Mouse (Mus musculus) megakaryocyte, embryonic 14.5 days (primary cell): ENCODE results near the gene Arhgap24. TPM values are rescaled to one million over a fixed set of nuclear protein-coding genes. Genes with fewer than 3 reads are reported as not detected.

Source experiments
- H3K27me3 ChIP-seq: replicated peaks from 2 replicates; pipeline ENCODE3; 2012; ENCODE audit warnings: inconsistent platforms
- H3K36me3 ChIP-seq: replicated peaks from 2 replicates; pipeline ENCODE3; 2012; ENCODE audit warnings: low read length, inconsistent platforms, mixed read lengths
- H3K4me1 ChIP-seq: 2 replicates; pipeline ENCODE4 v1.6.1; 2012; ENCODE audit warnings: inconsistent platforms
- H3K4me3 ChIP-seq: replicated peaks from 2 replicates; pipeline ENCODE3; 2012; ENCODE audit warnings: moderate library complexity, mild to moderate bottlenecking, inconsistent platforms
- H3K9me3 ChIP-seq: 2 replicates; pipeline ENCODE4 v1.6.1; 2012; ENCODE audit warnings: inconsistent platforms
- FLI1 ChIP-seq: IDR thresholded peaks from 2 replicates; pipeline ENCODE4 v1.6.1; 2012; ENCODE audit warnings: low read length, inconsistent platforms, mixed read lengths
- GATA1 ChIP-seq: IDR thresholded peaks from 3 replicates; pipeline ENCODE4 v1.6.1; 2012; ENCODE audit warnings: mixed read lengths, low read length, inconsistent platforms, borderline replicate concordance
- polyA plus RNA-seq: library from polyadenylated mRNA; stranded (reverse); fragments of >175 nt; gene quantifications from 2 replicates; pipeline ENCODE4 v1.2.3, GENCODE M21; 2012; ENCODE audit warnings: low replicate concordance; ENCODE audit not compliant: insufficient read depth

Arhgap24 gene
- polyA plus RNA-seq, 1 experiment = 1.4 TPM

GRCm38 (mm10) chr5:102643820-102644219 is 162.6 kb downstream of the Arhgap24 start:
- Histone ChIP-seq H3K27me3 (no peaks in the 10 kb centered on the region), H3K9me3 (peaks cover 3% of the 10 kb centered on the region; the same call in 1 of the 2 replicates), H3K4me3 (no peak overlapping the region), H3K36me3 (no peaks in the 10 kb centered on the region), H3K4me1 (no peaks in the 10 kb centered on the region)
- TF ChIP-seq FLI1 = no peak
- TF ChIP-seq GATA1 = no peak

DNA sequence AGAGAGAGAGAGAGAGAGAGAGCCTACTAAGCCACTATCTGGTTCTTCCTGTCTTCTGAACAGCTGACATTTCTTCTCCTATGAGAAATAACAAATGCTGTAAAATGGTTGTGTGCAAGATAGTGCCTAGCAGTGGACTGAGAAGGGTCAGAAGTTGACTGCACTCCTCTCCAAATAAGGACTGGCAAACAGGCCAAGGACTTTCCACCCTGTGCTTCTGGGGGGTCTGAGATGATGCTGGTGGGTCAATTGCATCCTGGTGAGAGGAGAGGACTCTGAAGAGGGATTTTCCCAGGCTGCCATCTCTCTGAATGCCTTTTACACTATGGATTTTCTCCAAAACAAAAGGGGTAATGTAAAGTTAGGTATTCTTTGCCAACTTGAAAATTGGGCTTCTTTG is 177.9 kb downstream of the Arhgap24 start:
- no peaks in the 10 kb centered on the region for H3K4me1 ChIP-seq
- peaks cover 8% of the 10 kb centered on the region for H3K9me3 ChIP-seq
- no peak for TF ChIP-seq FLI1
- TF ChIP-seq GATA1 = no peak
- no peak overlapping the region for H3K4me3 ChIP-seq
- H3K27me3 ChIP-seq = no peaks in the 10 kb centered on the region
- H3K36me3 ChIP-seq = no peaks in the 10 kb centered on the region

- Histone ChIP-seq H3K36me3 (no peaks in the 10 kb centered on the region), H3K9me3 (peaks cover 10% of the 10 kb centered on the region), H3K4me3 (no peak overlapping the region), H3K4me1 (no peaks in the 10 kb centered on the region), H3K27me3 (no peaks in the 10 kb centered on the region)
- TF ChIP-seq GATA1 (no peak), FLI1 (no peak)
Observed at GRCm38 (mm10) chr5:102664988-102665726, 184.0 kb downstream of the Arhgap24 start.

- Histone ChIP-seq H3K4me1 (no peaks in the 10 kb centered on the region), H3K27me3 (no peaks in the 10 kb centered on the region), H3K36me3 (no peaks in the 10 kb centered on the region), H3K9me3 (peaks cover 9% of the 10 kb centered on the region), H3K4me3 (no peak overlapping the region)
- TF ChIP-seq GATA1 (no peak), FLI1 (no peak)
Observed at GRCm38 (mm10) chr5:102666886-102667285, 185.7 kb downstream of the Arhgap24 start.

DNA sequence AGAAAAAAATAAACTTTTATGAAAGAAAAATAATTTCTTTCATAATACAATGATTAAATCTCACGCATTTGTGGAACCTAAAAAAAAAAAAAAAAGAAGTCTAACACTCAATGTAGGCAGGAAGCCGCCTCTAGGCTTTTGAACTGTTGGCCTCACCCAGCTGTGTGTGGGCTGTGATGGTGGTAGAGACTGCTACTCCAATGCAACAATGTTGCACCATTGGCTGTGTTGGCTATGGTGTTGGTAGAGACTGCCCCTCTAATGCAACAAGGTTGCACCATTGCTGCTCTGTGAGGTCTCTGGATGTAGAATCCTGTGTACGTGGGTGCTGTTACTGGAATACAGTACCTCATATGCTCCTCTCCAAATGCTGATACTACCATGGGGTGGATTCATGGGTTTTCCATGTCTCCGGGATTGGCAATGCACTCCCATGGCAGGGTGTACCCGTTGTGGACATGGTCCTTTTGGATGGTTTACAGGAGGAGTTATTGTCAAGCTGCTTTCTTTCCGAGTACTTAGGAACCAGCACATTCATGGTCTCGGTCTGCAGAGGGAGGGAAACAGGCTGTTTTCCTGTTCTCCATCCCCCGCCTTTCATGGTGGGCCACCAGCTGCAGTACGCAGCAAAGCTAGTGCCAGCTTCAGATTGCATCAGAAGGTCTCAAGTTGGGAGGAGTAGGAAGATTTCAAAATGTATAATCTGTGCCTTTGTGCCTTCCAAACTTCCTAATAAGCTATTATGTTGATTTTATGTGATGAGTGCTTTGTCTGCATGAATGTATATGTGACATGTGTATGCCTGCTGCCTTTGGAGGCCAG is 186.8 kb downstream of the Arhgap24 start:
- H3K9me3 ChIP-seq = peaks cover 8% of the 10 kb centered on the region; the same call in 1 of the 2 replicates
- H3K4me3 ChIP-seq = no peak overlapping the region
- TF ChIP-seq GATA1 (no peak), FLI1 (no peak)
- no peaks in the 10 kb centered on the region for H3K27me3 ChIP-seq
- H3K36me3 ChIP-seq = no peaks in the 10 kb centered on the region
- H3K4me1 ChIP-seq = no peaks in the 10 kb centered on the region

GRCm38 (mm10) chr5:102670206-102670605 is 189.0 kb downstream of the Arhgap24 start:
- TF ChIP-seq GATA1 (no peak), FLI1 (no peak)
- H3K4me1 ChIP-seq = no peaks in the 10 kb centered on the region
- no peaks in the 10 kb centered on the region for H3K36me3 ChIP-seq
- H3K27me3 ChIP-seq = no peaks in the 10 kb centered on the region
- H3K9me3 ChIP-seq = peaks cover 8% of the 10 kb centered on the region; the same call in 1 of the 2 replicates
- H3K4me3 ChIP-seq = no peak overlapping the region

DNA sequence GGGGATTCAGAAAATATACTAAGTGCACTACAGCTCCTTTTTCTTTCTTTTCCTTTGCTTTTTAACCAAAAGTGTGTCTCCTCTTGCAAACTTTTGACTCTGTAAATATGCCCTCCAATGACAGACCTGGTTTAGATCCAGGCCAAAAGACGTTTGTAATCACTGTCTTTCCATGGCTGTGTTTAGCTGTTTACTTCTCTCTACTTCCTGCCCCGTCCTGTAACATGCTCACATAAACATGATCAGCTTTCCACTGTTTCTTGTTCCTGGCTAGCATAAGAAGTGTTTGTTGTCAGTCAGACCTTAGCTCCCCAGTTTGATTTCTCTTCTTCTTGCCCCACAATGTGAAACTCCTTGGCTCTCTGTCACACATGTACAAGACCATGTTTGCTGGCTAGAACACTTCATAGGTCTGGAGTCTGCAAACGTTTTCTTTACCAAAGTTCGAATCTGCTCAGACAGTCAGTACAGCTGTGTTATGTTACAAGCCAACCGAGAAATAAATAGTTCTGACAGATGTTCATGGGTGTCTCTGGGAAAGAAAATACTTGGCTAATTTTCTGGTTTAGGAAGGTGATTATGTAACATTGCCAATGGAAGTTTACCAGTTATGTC is 189.6 kb downstream of the Arhgap24 start:
- Histone ChIP-seq H3K4me1 (no peaks in the 10 kb centered on the region), H3K27me3 (no peaks in the 10 kb centered on the region), H3K36me3 (no peaks in the 10 kb centered on the region), H3K4me3 (no peak overlapping the region), H3K9me3 (peaks cover 8% of the 10 kb centered on the region; the same call in 1 of the 2 replicates)
- TF ChIP-seq GATA1 = no peak
- no peak for TF ChIP-seq FLI1

DNA sequence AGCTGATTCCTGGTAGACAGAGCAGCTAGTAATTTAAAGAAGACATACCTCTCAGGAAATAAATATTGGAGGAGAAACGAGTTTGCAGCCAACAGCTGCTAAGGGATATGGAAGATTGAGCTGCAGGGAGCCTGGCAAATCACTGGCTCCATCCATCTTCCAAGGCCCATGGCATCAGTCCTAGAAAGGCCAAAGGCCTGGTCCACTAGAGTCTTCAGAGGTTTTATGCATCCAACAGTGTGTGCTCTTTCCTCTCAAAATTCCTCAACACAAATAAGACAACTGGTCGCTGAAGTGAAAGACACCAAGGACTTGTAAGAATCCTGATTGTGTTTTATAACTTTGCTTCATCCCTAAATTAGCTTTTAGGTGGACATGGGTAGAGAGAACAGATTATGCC is 194.1 kb downstream of the Arhgap24 start:
- Histone ChIP-seq H3K9me3 (0 out of 2 replicates have a peak, but pooled peaks cover 1% of the 10 kb centered on the region), H3K27me3 (no peaks in the 10 kb centered on the region), H3K4me3 (no peak overlapping the region), H3K4me1 (no peaks in the 10 kb centered on the region), H3K36me3 (no peaks in the 10 kb centered on the region)
- TF ChIP-seq FLI1 = no peak
- TF ChIP-seq GATA1 = no peak

GRCm38 (mm10) chr5:102677176-102677575 is 196.0 kb downstream of the Arhgap24 start:
- no peak overlapping the region for H3K4me3 ChIP-seq
- H3K4me1 ChIP-seq = no peaks in the 10 kb centered on the region
- TF ChIP-seq FLI1 = no peak
- no peak for TF ChIP-seq GATA1
- H3K9me3 ChIP-seq = 0 out of 2 replicates have a peak, but pooled peaks cover 2% of the 10 kb centered on the region
- no peaks in the 10 kb centered on the region for H3K36me3 ChIP-seq
- no peaks in the 10 kb centered on the region for H3K27me3 ChIP-seq

DNA sequence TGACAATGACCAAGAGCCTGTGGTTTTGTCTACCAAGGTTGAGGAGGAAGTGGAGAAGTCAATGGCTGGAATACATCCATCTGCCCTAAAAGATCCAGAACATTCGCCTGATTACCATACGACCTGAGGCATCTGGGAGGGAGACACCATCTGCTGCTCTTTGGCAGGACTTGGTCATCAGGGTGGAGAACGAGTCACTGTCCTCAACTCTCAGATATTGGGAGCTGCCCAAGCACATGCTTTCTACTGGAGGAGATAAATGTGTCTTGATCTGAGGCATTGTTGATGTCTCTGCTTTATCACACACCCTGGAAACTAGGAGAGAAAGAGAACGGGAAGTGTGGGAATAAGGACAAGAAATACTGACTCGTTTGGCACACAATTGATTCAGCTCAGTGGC is 206.5 kb downstream of the Arhgap24 start:
- TF ChIP-seq GATA1 = no peak
- TF ChIP-seq FLI1 = no peak
- peaks cover 5% of the 10 kb centered on the region; the same call in 1 of the 2 replicates for H3K9me3 ChIP-seq

More for the DNA sequence above, 206.5 kb downstream of the Arhgap24 start:
- Histone ChIP-seq H3K4me3 (no peak overlapping the region), H3K4me1 (no peaks in the 10 kb centered on the region), H3K36me3 (no peaks in the 10 kb centered on the region), H3K27me3 (no peaks in the 10 kb centered on the region)
